Mouse (Mus musculus) c-Kit-negative CD71-positive TER-119-positive erythroid progenitor cells, embryonic 14.5 days (primary cell): ENCODE measurements around the gene Kif1b.

Source experiments
- DNase-seq: peaks from one replicate; pipeline ENCODE4 v3.0.0-alpha.2; 2013; ENCODE audit warnings: low read depth, low spot score

The Kif1b gene

GRCm38 (mm10) chr4:149314275-149314837 lies 6.9 kb upstream of the Kif1b start:
- no peak for DNase-seq

- no peak for DNase-seq
These were observed 6.2 kb upstream of the Kif1b start for GRCm38 (mm10) chr4:149313558-149314253.

GRCm38 (mm10) chr4:149311996-149312395 lies 4.5 kb upstream of the Kif1b start:
- DNase-seq = no peak

- DNase-seq = no peak
These were observed 963 bp upstream of the Kif1b start for GRCm38 (mm10) chr4:149308491-149308820.

- no peak for DNase-seq
These were observed 539 bp downstream of the Kif1b start for GRCm38 (mm10) chr4:149306712-149307595.

GRCm38 (mm10) chr4:149305761-149306711 lies 1.5 kb downstream of the Kif1b start:
- no peak for DNase-seq

- DNase-seq = no peak
These were observed 3.0 kb downstream of the Kif1b start for GRCm38 (mm10) chr4:149304466-149304865.

GRCm38 (mm10) chr4:149303502-149303901 lies 4.0 kb downstream of the Kif1b start:
- no peak for DNase-seq

GRCm38 (mm10) chr4:149302751-149303150 lies 4.7 kb downstream of the Kif1b start:
- no peak for DNase-seq

GRCm38 (mm10) chr4:149302136-149302535 lies 5.4 kb downstream of the Kif1b start:
- DNase-seq = no peak

- DNase-seq = no peak
These were observed 11.0 kb downstream of the Kif1b start for GRCm38 (mm10) chr4:149296501-149296900.

- no peak for DNase-seq
These were observed 14.5 kb downstream of the Kif1b start for GRCm38 (mm10) chr4:149292984-149293383.

- no peak for DNase-seq
These were observed 16.4 kb downstream of the Kif1b start for GRCm38 (mm10) chr4:149291061-149291460.

GRCm38 (mm10) chr4:149290157-149290750 lies 17.2 kb downstream of the Kif1b start:
- DNase-seq = no peak

- DNase-seq = no peak
These were observed 21.0 kb downstream of the Kif1b start for GRCm38 (mm10) chr4:149286287-149287137.

- no peak for DNase-seq
These were observed 21.8 kb downstream of the Kif1b start for GRCm38 (mm10) chr4:149285691-149286090.

- DNase-seq = no peak
These were observed 24.5 kb downstream of the Kif1b start for GRCm38 (mm10) chr4:149283018-149283417.

GRCm38 (mm10) chr4:149282025-149282738 lies 25.3 kb downstream of the Kif1b start:
- no peak for DNase-seq

GRCm38 (mm10) chr4:149277571-149277970 lies 29.9 kb downstream of the Kif1b start:
- no peak for DNase-seq
